Mouse (Mus musculus) megakaryocyte, embryonic 14.5 days (primary cell): ENCODE results near the gene Coro1b.

Experiments used
- FLI1 ChIP-seq: IDR thresholded peaks from 2 replicates; pipeline ENCODE4 v1.6.1; 2012; ENCODE audit warnings: low read length, inconsistent platforms, mixed read lengths
- GATA1 ChIP-seq: IDR thresholded peaks from 3 replicates; pipeline ENCODE4 v1.6.1; 2012; ENCODE audit warnings: mixed read lengths, low read length, inconsistent platforms, borderline replicate concordance

- TF ChIP-seq FLI1 (no peak), GATA1 (no peak)
These were observed 7.7 kb downstream of the Coro1b start for GRCm38 (mm10) chr19:4156073-4156579.
